Mouse (Mus musculus): ENCODE results near the gene Atp5h.

DNA sequence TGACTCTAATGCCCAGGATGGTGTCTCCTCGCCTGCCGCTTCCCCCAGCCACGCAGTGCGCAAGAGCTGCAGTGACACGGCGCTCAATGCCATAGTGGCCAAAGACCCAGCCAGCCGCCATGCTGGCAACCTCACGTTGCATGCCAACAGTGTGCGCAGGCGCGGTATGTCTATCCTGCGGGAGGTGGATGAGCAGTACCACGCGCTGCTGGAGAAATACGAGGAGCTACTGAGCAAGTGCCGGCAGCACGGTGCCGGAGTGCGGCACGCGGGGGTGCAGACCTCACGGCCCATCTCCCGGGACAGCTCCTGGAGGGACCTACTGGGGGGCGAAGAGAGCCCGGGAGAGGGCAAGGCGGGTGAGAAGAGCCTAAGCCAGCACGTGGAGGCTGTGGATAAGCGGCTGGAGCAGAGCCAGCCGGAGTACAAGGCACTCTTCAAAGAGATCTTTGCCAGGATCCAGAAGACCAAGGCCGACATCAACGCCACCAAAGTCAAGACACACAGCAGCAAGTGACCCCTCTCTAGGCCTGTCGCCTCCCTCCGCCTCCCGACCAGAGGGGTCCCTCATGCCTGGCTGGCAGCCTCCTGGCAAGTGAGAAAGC, 25.9 kb downstream of the Atp5h start:
- TF ChIP-seq CTCF (IDR thresholded peaks at IDR 0.05; ENCODE audit: extremely low read depth, insufficient read depth, insufficient read length, insufficient replicate concordance) (no peak), POLR2A (IDR thresholded peaks at IDR 0.05; ENCODE audit: low read depth, low read length) (no peak)
